ENCODE assay signal across 7 mouse cellular contexts in genomic region chr5:139355235-139355772, GRCm38 (mm10). TPM values are rescaled to one million over a fixed set of nuclear protein-coding genes. Genes with fewer than 3 reads are reported as not detected.
DNase-seq lines count a peak whose midpoint lies in the region; ATAC-seq and TF ChIP-seq lines count a peak whose summit lies in the region.

No protein-coding gene starts in this region.

- no peak overlapping the region for H3K4me3 ChIP-seq in G1E (ENCODE audit: low read depth, low read length)
- no peak overlapping the region for H3K4me3 ChIP-seq in embryonic facial prominence, embryonic 13.5 days

- peaks cover 58% of the 10 kb centered on the region for H3K4me1 ChIP-seq in G1E (ENCODE audit: insufficient read depth, low read depth, low read length)
- H3K4me1 ChIP-seq in embryonic facial prominence, embryonic 13.5 days: peaks cover 36% of the 10 kb centered on the region

- 0 out of 2 replicates have a peak overlapping the region, but pooled peaks have one; percentile 40 for H3K9ac ChIP-seq in embryonic facial prominence, embryonic 13.5 days

- H3K36me3 ChIP-seq in G1E (replicated peaks): peaks cover 34% of the 10 kb centered on the region
- peaks cover 4% of the 10 kb centered on the region; the same call in 1 of the 2 replicates for H3K36me3 ChIP-seq in embryonic facial prominence, embryonic 13.5 days

- ATAC-seq in G1E (ENCODE audit: extremely low read depth, insufficient number of reproducible peaks, low FRiP score, poor library complexity, severe bottlenecking): peak; percentile 38; the same call in 1 of the 2 replicates
- no peak for ATAC-seq in embryonic facial prominence, embryonic 13.5 days (ENCODE audit: insufficient number of reproducible peaks, insufficient read depth, low FRiP score, low TSS enrichment, low read depth)
- ATAC-seq in megakaryocyte, adult 5-6 weeks (ENCODE audit: poor library complexity, severe bottlenecking): peak; percentile 84

- DNase-seq in G1E (ENCODE audit: low spot score): peak; percentile 60
- DNase-seq in adrenal gland, postnatal 36 days: peak; percentile 88 to 91
- DNase-seq in heart, postnatal 4 days: peak; percentile 90
- DNase-seq in layer of hippocampus, postnatal 10 days (ENCODE audit: low spot score in 2 of 2): peak; percentile 78 to 84
- DNase-seq in spleen, adult 12 weeks (ENCODE audit: low spot score): peak; percentile 65

- no peaks in the 10 kb centered on the region for H3K9me3 ChIP-seq in G1E (replicated peaks)
- H3K9me3 ChIP-seq in embryonic facial prominence, embryonic 13.5 days: no peaks in the 10 kb centered on the region

- no peak overlapping the region for H3K4me2 ChIP-seq in embryonic facial prominence, embryonic 13.5 days

- 43% methylated on average over 19 of the region's 19 CpGs for WGBS in embryonic facial prominence, embryonic 13.5 days

- H3K27me3 ChIP-seq in G1E (ENCODE audit: insufficient read depth, low read length): peaks cover 28% of the 10 kb centered on the region
- no peaks in the 10 kb centered on the region for H3K27me3 ChIP-seq in embryonic facial prominence, embryonic 13.5 days

- no peak overlapping the region for H3K27ac ChIP-seq in embryonic facial prominence, embryonic 13.5 days

- peak; percentile 99 for TF ChIP-seq CTCF in G1E (IDR thresholded peaks at IDR 0.05; ENCODE audit: low read depth, low read length)

RNA-seq across cellular contexts. Expression of gene Cyp2w1, which starts 2.9 kb away (rescaled TPM):
- total RNA-seq in G1E (2014; fragmentation: Nextera tagmentation): not detected in 2 replicates
- total RNA-seq in G1E (2017): not detected in 2 replicates
- polyA plus RNA-seq in G1E (2012): not detected in 2 replicates
- total RNA-seq in adrenal gland, postnatal 36 days (2021): not detected
- polyA plus RNA-seq in embryonic facial prominence, embryonic 13.5 days (2015; fragmentation: Nextera tagmentation; extraction: Ambion mirVana): 12.8 and 17.0 TPM in 2 replicates
- total RNA-seq in heart, postnatal 4 days (2021): not detected
- not detected for total RNA-seq in layer of hippocampus, postnatal 10 days (2021)
- total RNA-seq in megakaryocyte, adult 5-6 weeks (2015): not detected in 2 replicates
- not detected in 2 replicates for total RNA-seq in megakaryocyte, adult 5-6 weeks (2017)

RNA-seq across cellular contexts. Expression of gene Cox19, which starts 4.1 kb away (rescaled TPM):
- total RNA-seq in G1E (2014; fragmentation: Nextera tagmentation): 4.8 and 10.0 TPM in 2 replicates
- total RNA-seq in G1E (2017): 40.8 and 41.0 TPM in 2 replicates
- 35.7 and 37.7 TPM in 2 replicates for polyA plus RNA-seq in G1E (2012)
- total RNA-seq in adrenal gland, postnatal 36 days (2021): 10 to 100 TPM; 71.0 to 87.5 TPM
- polyA plus RNA-seq in embryonic facial prominence, embryonic 13.5 days (2015; fragmentation: Nextera tagmentation; extraction: Ambion mirVana): 88.4 and 108 TPM in 2 replicates
- 10 to 100 TPM; 76.9 to 79.3 TPM for total RNA-seq in heart, postnatal 4 days (2021)
- 10 to 100 TPM; 74.9 to 79.5 TPM for total RNA-seq in layer of hippocampus, postnatal 10 days (2021)
- 35.6 and 42.6 TPM in 2 replicates for total RNA-seq in megakaryocyte, adult 5-6 weeks (2015)
- 20.0 and 24.6 TPM in 2 replicates for total RNA-seq in megakaryocyte, adult 5-6 weeks (2017)

RNA-seq across cellular contexts. Expression of gene Gpr146, which starts 22.2 kb away (rescaled TPM):
- total RNA-seq in G1E (2014; fragmentation: Nextera tagmentation) (34.2 and 36.5 TPM in 2 replicates), G1E (2017) (26.8 and 27.4 TPM in 2 replicates)
- 18.1 and 21.3 TPM in 2 replicates for polyA plus RNA-seq in G1E (2012)
- total RNA-seq in adrenal gland, postnatal 36 days (2021): 10 to 100 TPM; 15.2 to 17.9 TPM
- 1.7 and 2.5 TPM in 2 replicates for polyA plus RNA-seq in embryonic facial prominence, embryonic 13.5 days (2015; fragmentation: Nextera tagmentation; extraction: Ambion mirVana)
- 10 to 100 TPM; 23.3 to 28.2 TPM for total RNA-seq in heart, postnatal 4 days (2021)
- total RNA-seq in layer of hippocampus, postnatal 10 days (2021): 1 to 10 TPM; 6.8 to 7.8 TPM
- total RNA-seq in megakaryocyte, adult 5-6 weeks (2015): 9.8 and 13.1 TPM in 2 replicates
- total RNA-seq in megakaryocyte, adult 5-6 weeks (2017): 9.6 and 14.8 TPM in 2 replicates

RNA-seq across cellular contexts. Expression of gene Adap1, which starts 29.9 kb away (rescaled TPM):
- total RNA-seq in G1E (2014; fragmentation: Nextera tagmentation) (1.2 and 2.3 TPM in 2 replicates), G1E (2017) (1.3 and 1.4 TPM in 2 replicates)
- 1.7 and 1.8 TPM in 2 replicates for polyA plus RNA-seq in G1E (2012)
- total RNA-seq in adrenal gland, postnatal 36 days (2021): 1 to 10 TPM; 5.0 to 8.5 TPM
- 0.61 and 0.63 TPM in 2 replicates for polyA plus RNA-seq in embryonic facial prominence, embryonic 13.5 days (2015; fragmentation: Nextera tagmentation; extraction: Ambion mirVana)
- total RNA-seq in heart, postnatal 4 days (2021): 1 to 10 TPM; 1.8 to 2.4 TPM
- total RNA-seq in layer of hippocampus, postnatal 10 days (2021): 100 to 1,000 TPM; 255 to 270 TPM
- total RNA-seq in megakaryocyte, adult 5-6 weeks (2015): 42.5 and 43.9 TPM in 2 replicates
- 56.9 and 61.1 TPM in 2 replicates for total RNA-seq in megakaryocyte, adult 5-6 weeks (2017)

RNA-seq across cellular contexts. Expression of gene C130050O18Rik, which starts 49.8 kb away (rescaled TPM):
- 0.83 TPM in 1 of 2 replicates, not detected in the other for total RNA-seq in G1E (2014; fragmentation: Nextera tagmentation)
- 0.06 and 0.33 TPM in 2 replicates for total RNA-seq in G1E (2017)
- 0.03 and 0.07 TPM in 2 replicates for polyA plus RNA-seq in G1E (2012)
- total RNA-seq in adrenal gland, postnatal 36 days (2021): under 1 TPM; 0.49 to 0.79 TPM
- polyA plus RNA-seq in embryonic facial prominence, embryonic 13.5 days (2015; fragmentation: Nextera tagmentation; extraction: Ambion mirVana): 3.1 and 3.5 TPM in 2 replicates
- total RNA-seq in heart, postnatal 4 days (2021): under 1 TPM; 0.47 to 0.74 TPM
- under 1 TPM; 0.22 to 0.32 TPM for total RNA-seq in layer of hippocampus, postnatal 10 days (2021)
- 18.3 and 19.9 TPM in 2 replicates for total RNA-seq in megakaryocyte, adult 5-6 weeks (2015)
- 16.6 and 19.7 TPM in 2 replicates for total RNA-seq in megakaryocyte, adult 5-6 weeks (2017)
